Mouse (Mus musculus) limb, embryonic 15.5 days (tissue): ENCODE measurements around the gene Hdac9. TPM values are rescaled to one million over a fixed set of nuclear protein-coding genes. Genes with fewer than 3 reads are reported as not detected.

ENCODE experiments used
- ATAC-seq: fragments of 200-750 bp; cut with Nextera tagmentation; 2 replicates; pipeline ENCODE4 v1.8.0; 2017; ENCODE audit warnings: low read depth, moderate TSS enrichment; ENCODE audit not compliant: insufficient number of reproducible peaks, low FRiP score, low TSS enrichment
- H3K27ac ChIP-seq: fragments of 300-500 bp; sonication (generic); 2 replicates; pipeline ENCODE4 v1.5.1; 2015; ENCODE audit warnings: moderate library complexity, mild to moderate bottlenecking, inconsistent platforms
- H3K27me3 ChIP-seq: fragments of 300-500 bp; sonication (generic); 2 replicates; pipeline ENCODE4 v1.6.1; 2015; ENCODE audit warnings: inconsistent platforms
- H3K36me3 ChIP-seq: fragments of 300-500 bp; sonication (generic); 2 replicates; pipeline ENCODE4 v1.6.1; 2015; ENCODE audit warnings: inconsistent platforms
- H3K4me1 ChIP-seq: fragments of 300-500 bp; sonication (generic); 2 replicates; pipeline ENCODE4 v1.6.1; 2015; ENCODE audit warnings: inconsistent platforms
- H3K4me2 ChIP-seq: fragments of 300-500 bp; sonication (generic); 2 replicates; pipeline ENCODE4 v1.6.1; 2015; ENCODE audit warnings: mild to moderate bottlenecking, inconsistent platforms
- H3K4me3 ChIP-seq: fragments of 300-500 bp; sonication (generic); 2 replicates; pipeline ENCODE4 v1.5.1; 2015; ENCODE audit warnings: mild to moderate bottlenecking, inconsistent platforms
- H3K9ac ChIP-seq: fragments of 300-500 bp; sonication (generic); 2 replicates; pipeline ENCODE4 v1.6.1; 2015; ENCODE audit warnings: inconsistent platforms
- H3K9me3 ChIP-seq: fragments of 300-500 bp; sonication (generic); 2 replicates; pipeline ENCODE4 v1.6.1; 2016; ENCODE audit warnings: inconsistent platforms
- WGBS: fragments of 180-500 bp; shearing (Covaris S2); methylation state at CpG from one replicate; pipeline ENCODE4 v1.1.7; 2015; 5-methylcytosine and 5-hydroxymethylcytosine counted together
- polyA plus RNA-seq: library from polyadenylated mRNA; unstranded; fragments of >200 nt; fragmentation: Nextera tagmentation; extraction: Ambion mirVana; gene quantifications from 2 replicates; pipeline ENCODE4 v1.2.1, GENCODE M21; 2015

Hdac9 gene
- polyA plus RNA-seq, 1 experiment from 2014 or later, result 9.0 TPM

- no peak overlapping the region for H3K4me3 ChIP-seq
- no peak overlapping the region for H3K4me2 ChIP-seq
- no peak for ATAC-seq
- no peak overlapping the region for H3K27ac ChIP-seq
- peaks cover 20% of the 10 kb centered on the region; the same call in 1 of the 2 replicates for H3K4me1 ChIP-seq
- H3K27me3 ChIP-seq, result no peaks in the 10 kb centered on the region
- no peaks in the 10 kb centered on the region for H3K36me3 ChIP-seq
- H3K9ac ChIP-seq, result no peak overlapping the region
- H3K9me3 ChIP-seq, result no peaks in the 10 kb centered on the region
- WGBS, result 23% methylated on average over 2 of the region's 2 CpGs
These were observed 692.4 kb downstream of the Hdac9 start for GRCm38 (mm10) chr12:34224505-34224904.

DNA sequence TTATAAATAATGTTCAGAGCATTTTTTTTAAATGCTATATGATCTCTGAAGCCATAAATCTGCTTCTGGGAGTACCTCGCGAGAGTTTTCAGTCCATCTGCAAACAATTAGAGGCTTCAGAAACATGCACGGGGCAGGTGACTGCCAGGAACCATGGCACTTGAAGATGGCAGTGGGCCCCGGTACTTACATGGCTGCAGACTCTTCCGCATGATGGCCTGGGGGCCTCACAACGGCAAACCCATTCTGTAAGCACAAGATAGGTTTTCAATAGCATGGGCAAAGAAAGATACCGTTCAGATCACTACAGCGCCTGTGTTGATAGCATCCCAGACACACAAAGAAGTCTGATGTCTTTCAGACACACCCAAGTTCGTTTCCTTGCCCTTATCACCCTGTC, 695.9 kb downstream of the Hdac9 start:
- H3K4me3 ChIP-seq, result peak overlapping the region; percentile 5; the same call in 1 of the 2 replicates
- H3K36me3 ChIP-seq, result no peaks in the 10 kb centered on the region
- H3K4me2 ChIP-seq, result 0 out of 2 replicates have a peak overlapping the region, but pooled peaks have one; percentile 14
- WGBS, result 25% methylated on average over 9 of the region's 9 CpGs
- H3K27ac ChIP-seq, result peak overlapping the region; percentile 59
- H3K9ac ChIP-seq, result no peak overlapping the region
- no peaks in the 10 kb centered on the region for H3K27me3 ChIP-seq
- H3K4me1 ChIP-seq, result peaks cover 20% of the 10 kb centered on the region; the same call in 1 of the 2 replicates
- no peaks in the 10 kb centered on the region for H3K9me3 ChIP-seq
- ATAC-seq, result no peak

DNA sequence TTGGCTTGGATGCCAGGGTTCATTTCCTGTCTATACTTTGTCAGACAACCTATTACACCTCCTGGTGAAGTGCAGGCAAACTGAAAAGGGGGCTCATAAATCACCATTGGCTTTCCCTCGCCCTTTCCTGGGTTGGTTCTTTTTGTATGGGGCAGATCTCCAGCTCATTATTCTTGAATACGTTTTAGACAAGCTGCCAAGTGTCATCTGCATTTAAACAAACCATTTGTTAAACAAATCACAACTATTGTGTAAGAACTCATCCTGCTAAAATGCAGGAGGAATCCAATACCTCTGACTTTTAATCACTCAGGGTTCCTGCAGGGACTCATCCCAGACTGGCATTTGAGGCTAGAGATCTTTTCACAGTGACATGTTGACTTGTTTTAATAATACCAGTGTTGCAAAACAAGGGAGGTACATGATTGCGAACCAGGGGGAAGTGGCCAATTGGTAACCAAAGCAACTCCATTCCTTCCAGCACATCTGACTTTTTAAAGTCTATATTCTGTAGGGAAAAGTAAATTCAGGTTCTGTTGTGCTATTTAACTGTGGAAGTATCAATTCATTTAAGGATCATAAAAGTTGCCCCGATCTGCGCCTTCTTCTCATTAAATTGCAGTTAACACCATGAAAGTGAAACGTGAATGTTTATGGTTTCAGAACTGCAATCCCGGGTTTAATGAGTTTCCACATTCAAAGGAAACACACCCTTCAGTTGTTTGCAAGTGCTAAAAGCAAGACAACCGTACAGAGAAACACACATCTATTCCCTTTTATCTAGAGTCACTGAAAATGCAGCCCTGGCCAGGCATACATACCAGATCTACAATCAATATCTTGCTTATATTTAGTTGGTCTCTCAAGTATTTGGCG, 696.6 kb downstream of the Hdac9 start:
- no peak overlapping the region for H3K9ac ChIP-seq
- no peaks in the 10 kb centered on the region for H3K27me3 ChIP-seq
- H3K9me3 ChIP-seq, result no peaks in the 10 kb centered on the region
- no peak for ATAC-seq
- H3K27ac ChIP-seq, result peak overlapping the region; percentile 59
- no peaks in the 10 kb centered on the region for H3K36me3 ChIP-seq
- 16% methylated on average over 9 of the region's 9 CpGs for WGBS
- H3K4me2 ChIP-seq, result no peak overlapping the region
- H3K4me3 ChIP-seq, result no peak overlapping the region
- H3K4me1 ChIP-seq, result peaks cover 24% of the 10 kb centered on the region

DNA sequence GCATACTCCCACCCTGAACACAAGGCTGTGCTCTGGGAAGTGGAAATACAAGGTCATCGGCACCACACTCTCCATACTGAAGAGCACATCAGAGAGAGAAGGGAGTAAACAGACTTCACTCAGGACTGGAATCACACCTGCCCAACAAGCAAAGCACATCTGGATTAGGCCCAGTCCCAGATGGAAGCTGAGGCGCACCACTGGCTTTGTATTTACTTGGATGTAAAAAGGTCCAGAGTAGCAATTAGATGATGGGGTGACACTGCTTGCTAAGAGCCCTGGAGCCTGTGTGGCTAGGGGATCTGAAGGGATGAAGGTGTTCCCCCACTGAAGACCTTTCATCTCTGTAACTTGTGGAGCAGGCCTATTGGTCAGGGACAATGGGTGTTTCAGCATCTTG, 698.3 kb downstream of the Hdac9 start:
- WGBS, result 62% methylated on average over 2 of the region's 2 CpGs
- H3K27me3 ChIP-seq, result no peaks in the 10 kb centered on the region
- no peak for ATAC-seq
- no peak overlapping the region for H3K27ac ChIP-seq
- peaks cover 28% of the 10 kb centered on the region for H3K4me1 ChIP-seq
- no peak overlapping the region for H3K4me2 ChIP-seq
- H3K9ac ChIP-seq, result no peak overlapping the region
- no peaks in the 10 kb centered on the region for H3K36me3 ChIP-seq
- no peaks in the 10 kb centered on the region for H3K9me3 ChIP-seq
- no peak overlapping the region for H3K4me3 ChIP-seq

DNA sequence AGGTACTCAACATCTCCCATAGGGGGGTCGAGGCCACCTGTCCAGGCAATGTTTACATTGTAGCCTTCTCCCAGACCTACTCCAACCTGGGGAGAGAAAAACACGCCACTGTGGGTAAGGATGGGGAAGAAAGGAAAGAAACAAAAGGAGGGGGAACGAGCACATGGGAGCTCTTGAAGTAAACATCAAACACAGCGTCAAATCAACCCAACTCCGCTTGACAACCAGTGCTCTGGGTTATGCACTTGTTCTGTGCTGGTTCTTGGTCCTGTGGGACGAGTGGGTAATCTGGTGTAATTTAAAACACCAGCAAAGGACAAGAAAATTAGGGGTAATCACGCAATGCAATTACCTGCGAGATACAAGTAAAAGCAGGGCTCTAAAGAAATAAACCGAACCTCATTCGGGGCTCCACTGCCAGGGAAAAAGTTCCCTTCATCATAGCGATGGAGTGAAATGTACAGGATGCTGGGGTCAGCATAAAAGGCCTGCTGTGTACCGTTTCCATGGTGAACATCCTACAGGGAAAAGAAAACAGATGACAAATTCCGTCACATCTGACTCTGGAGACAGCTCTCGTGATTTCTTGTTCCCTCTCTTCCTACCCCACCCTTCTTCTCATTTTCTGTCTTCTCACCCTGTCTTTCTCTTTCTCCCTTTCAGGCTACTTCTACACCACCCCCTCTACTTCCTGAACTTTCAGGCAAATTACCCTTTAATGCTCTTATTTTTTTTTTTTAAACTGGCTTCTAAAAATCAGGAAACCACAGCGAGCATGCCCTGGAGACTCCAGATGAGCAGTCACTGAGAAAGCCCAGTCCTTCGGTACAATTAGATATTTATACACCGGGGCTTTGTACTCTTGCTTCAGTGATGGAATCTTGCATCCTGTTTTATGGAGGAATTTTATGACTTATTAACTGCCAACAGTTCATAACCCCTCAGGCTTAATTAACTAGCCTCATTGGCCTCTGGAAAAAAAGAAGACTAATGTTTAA, 701.6 kb downstream of the Hdac9 start:
- Histone ChIP-seq H3K4me3 (no peak overlapping the region), H3K27me3 (no peaks in the 10 kb centered on the region), H3K4me1 (peaks cover 15% of the 10 kb centered on the region), H3K9me3 (no peaks in the 10 kb centered on the region), H3K9ac (no peak overlapping the region), H3K4me2 (0 out of 2 replicates have a peak overlapping the region, but pooled peaks have one; percentile 3), H3K36me3 (no peaks in the 10 kb centered on the region), H3K27ac (peak overlapping the region; percentile 43; the same call in 1 of the 2 replicates)
- ATAC-seq, result no peak
- 19% methylated on average over 17 of the region's 17 CpGs for WGBS

DNA sequence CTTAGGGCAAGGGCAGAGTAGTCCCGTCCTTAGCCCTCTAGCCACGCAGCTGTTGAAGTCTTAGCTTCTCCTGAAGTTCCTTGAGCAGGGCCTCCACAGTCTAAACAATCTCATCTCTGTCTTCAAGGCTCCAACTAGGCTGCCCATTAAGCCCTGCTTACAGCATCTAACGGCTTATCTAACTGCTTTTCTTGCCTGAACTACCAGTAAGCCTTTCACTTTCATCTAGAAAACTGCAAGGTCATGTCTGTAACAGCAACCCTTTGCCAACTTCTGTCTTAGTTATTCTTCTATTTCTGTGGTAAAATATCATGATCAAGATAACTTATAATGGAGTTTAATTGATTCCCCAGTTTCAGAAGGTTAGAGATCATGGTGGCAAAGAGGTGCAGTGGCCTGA, 704.7 kb downstream of the Hdac9 start:
- Histone ChIP-seq H3K36me3 (no peaks in the 10 kb centered on the region), H3K27ac (no peak overlapping the region), H3K27me3 (no peaks in the 10 kb centered on the region), H3K9ac (no peak overlapping the region), H3K4me2 (no peak overlapping the region), H3K9me3 (no peaks in the 10 kb centered on the region), H3K4me1 (peaks cover 11% of the 10 kb centered on the region), H3K4me3 (no peak overlapping the region)
- no peak for ATAC-seq
- 54% methylated on average over 3 of the region's 3 CpGs for WGBS

- Histone ChIP-seq H3K36me3 (no peaks in the 10 kb centered on the region), H3K4me3 (no peak overlapping the region), H3K27me3 (no peaks in the 10 kb centered on the region), H3K4me1 (peaks cover 5% of the 10 kb centered on the region; the same call in 1 of the 2 replicates), H3K27ac (peak overlapping the region; percentile 65; the same call in 1 of the 2 replicates), H3K9me3 (no peaks in the 10 kb centered on the region), H3K4me2 (no peak overlapping the region), H3K9ac (no peak overlapping the region)
- 55% methylated on average over 3 of the region's 3 CpGs for WGBS
- no peak for ATAC-seq
These were observed 715.4 kb downstream of the Hdac9 start for GRCm38 (mm10) chr12:34201471-34201870.

GRCm38 (mm10) chr12:34200030-34200446, 716.9 kb downstream of the Hdac9 start:
- 19% methylated on average over 4 of the region's 4 CpGs for WGBS
- 0 out of 2 replicates have a peak overlapping the region, but pooled peaks have one; percentile 50 for H3K27ac ChIP-seq

GRCm38 (mm10) chr12:34195155-34195828, 721.6 kb downstream of the Hdac9 start:
- no peak overlapping the region for H3K4me3 ChIP-seq
- H3K4me1 ChIP-seq, result peaks cover 5% of the 10 kb centered on the region; the same call in 1 of the 2 replicates
- H3K9me3 ChIP-seq, result no peaks in the 10 kb centered on the region
- no peak overlapping the region for H3K4me2 ChIP-seq
- no peaks in the 10 kb centered on the region for H3K27me3 ChIP-seq
- no peak overlapping the region for H3K27ac ChIP-seq
- no peak for ATAC-seq
- H3K9ac ChIP-seq, result no peak overlapping the region
- no peaks in the 10 kb centered on the region for H3K36me3 ChIP-seq

More at GRCm38 (mm10) chr12:34200030-34200446, 716.9 kb downstream of the Hdac9 start:
- Histone ChIP-seq H3K4me3 (no peak overlapping the region), H3K36me3 (no peaks in the 10 kb centered on the region), H3K27me3 (no peaks in the 10 kb centered on the region), H3K9me3 (no peaks in the 10 kb centered on the region), H3K4me1 (peaks cover 5% of the 10 kb centered on the region; the same call in 1 of the 2 replicates), H3K4me2 (no peak overlapping the region), H3K9ac (no peak overlapping the region)
- no peak for ATAC-seq

- no peak overlapping the region for H3K4me3 ChIP-seq
- WGBS, result 87% methylated on average over 4 of the region's 4 CpGs
- H3K9me3 ChIP-seq, result no peaks in the 10 kb centered on the region
- H3K4me2 ChIP-seq, result no peak overlapping the region
- H3K9ac ChIP-seq, result no peak overlapping the region
- H3K27me3 ChIP-seq, result no peaks in the 10 kb centered on the region
- no peak for ATAC-seq
- no peaks in the 10 kb centered on the region for H3K36me3 ChIP-seq
- no peak overlapping the region for H3K27ac ChIP-seq
- H3K4me1 ChIP-seq, result no peaks in the 10 kb centered on the region
These were observed 722.8 kb downstream of the Hdac9 start for GRCm38 (mm10) chr12:34194116-34194515.

DNA sequence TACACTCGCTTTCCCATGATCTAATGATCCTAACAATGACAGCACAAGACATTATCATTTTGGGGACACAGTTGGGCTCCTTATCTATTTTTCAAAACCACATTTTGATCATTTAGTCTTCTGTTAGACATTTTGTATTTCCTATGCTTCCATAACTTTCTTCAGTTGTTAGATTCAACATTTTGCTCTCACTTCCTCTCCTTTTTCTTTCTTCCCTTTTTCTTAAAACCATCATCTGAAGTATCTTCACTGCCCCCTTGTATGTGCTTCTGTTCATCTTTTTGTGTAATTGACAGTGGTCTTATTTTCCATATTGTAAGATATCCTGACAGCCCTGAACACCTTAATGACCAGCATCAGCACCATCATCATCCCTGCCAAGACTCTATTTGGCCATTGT, 725.6 kb downstream of the Hdac9 start:
- H3K9ac ChIP-seq, result no peak overlapping the region
- no peak overlapping the region for H3K4me2 ChIP-seq
- no peak overlapping the region for H3K4me3 ChIP-seq
- no peaks in the 10 kb centered on the region for H3K4me1 ChIP-seq
- no peak for ATAC-seq
- no peaks in the 10 kb centered on the region for H3K9me3 ChIP-seq
- WGBS, result 94% methylated on average over 1 of the region's 1 CpGs
- no peaks in the 10 kb centered on the region for H3K27me3 ChIP-seq
- no peaks in the 10 kb centered on the region for H3K36me3 ChIP-seq
- H3K27ac ChIP-seq, result no peak overlapping the region
